Mouse (Mus musculus) midbrain, embryonic 11.5 days (tissue): ENCODE data around the gene Gm45337. TPM values are rescaled to one million over a fixed set of nuclear protein-coding genes. Genes with fewer than 3 reads are reported as not detected.
A peak's percentile ranks its signal among the peaks of the same experiment; 100 is the strongest.

Source experiments
- ATAC-seq: fragments of 200-750 bp; cut with Nextera tagmentation; 2 replicates; pipeline ENCODE4 v1.8.0; 2017; ENCODE audit warnings: moderate TSS enrichment, moderate library complexity; ENCODE audit not compliant: low FRiP score
- DNase-seq: peaks from one replicate; pipeline ENCODE4 v3.0.0; 2015; ENCODE audit warnings: low spot score; ENCODE audit errors: missing footprints
- H3K27ac ChIP-seq: fragments of 300-500 bp; sonication (generic); 2 replicates; pipeline ENCODE4 v1.5.1; 2014; ENCODE audit warnings: low read depth, low read length
- H3K27me3 ChIP-seq: fragments of 300-500 bp; sonication (generic); 2 replicates; pipeline ENCODE4 v1.6.1; 2014; ENCODE audit warnings: mild to moderate bottlenecking, low read length, moderate library complexity, mixed read lengths; ENCODE audit not compliant: control insufficient read depth, insufficient read depth
- H3K36me3 ChIP-seq: fragments of 300-500 bp; sonication (generic); 2 replicates; pipeline ENCODE4 v1.6.1; 2014; ENCODE audit warnings: mild to moderate bottlenecking, low read length, moderate library complexity, mixed read lengths; ENCODE audit not compliant: control insufficient read depth, insufficient read depth
- H3K4me1 ChIP-seq: fragments of 300-500 bp; sonication (generic); 2 replicates; pipeline ENCODE4 v1.6.1; 2014; ENCODE audit warnings: low read length; ENCODE audit not compliant: control insufficient read depth, insufficient read depth
- H3K4me2 ChIP-seq: fragments of 300-500 bp; sonication (generic); 2 replicates; pipeline ENCODE4 v1.6.1; 2014; ENCODE audit warnings: mild to moderate bottlenecking, moderate library complexity
- H3K4me3 ChIP-seq: fragments of 300-500 bp; sonication (generic); 2 replicates; pipeline ENCODE4 v1.5.1; 2014; ENCODE audit warnings: low read depth, low read length
- H3K9ac ChIP-seq: fragments of 300-500 bp; sonication (generic); 2 replicates; pipeline ENCODE4 v1.6.1; 2014; ENCODE audit warnings: low read length
- H3K9me3 ChIP-seq: fragments of 300-500 bp; sonication (generic); 2 replicates; pipeline ENCODE4 v1.6.1; 2016; ENCODE audit warnings: low read length; ENCODE audit not compliant: control insufficient read depth
- WGBS: fragments of 180-500 bp; shearing (Covaris S2); extraction: QIAGEN DNeasy Blood & Tissue Kit; methylation state at CpG from one replicate; pipeline ENCODE4 v1.1.7; 2014; 5-methylcytosine and 5-hydroxymethylcytosine counted together
- polyA plus RNA-seq: library from polyadenylated mRNA; unstranded; fragments of >200 nt; fragmentation: Nextera tagmentation; extraction: Ambion mirVana; gene quantifications from 2 replicates; pipeline ENCODE4 v1.2.1, GENCODE M21; 2014

Gene Gm45337
- polyA plus RNA-seq, 1 experiment from 2014 or later: not detected

GRCm38 (mm10) chr7:142094301-142095143 lies 49.9 kb downstream of the Gm45337 start:
- ATAC-seq: peak; percentile 51
- H3K4me3 ChIP-seq: peak overlapping the region; percentile 89
- H3K4me1 ChIP-seq: peaks cover 44% of the 10 kb centered on the region
- H3K27ac ChIP-seq: peak overlapping the region; percentile 50
- H3K36me3 ChIP-seq: no peaks in the 10 kb centered on the region
- peak; percentile 93 for DNase-seq
- WGBS: under 1% methylated on average over 89 of the region's 89 CpGs
- peaks cover 16% of the 10 kb centered on the region for H3K27me3 ChIP-seq
- H3K9me3 ChIP-seq: no peaks in the 10 kb centered on the region
- H3K9ac ChIP-seq: peak overlapping the region; percentile 88
- H3K4me2 ChIP-seq: peak overlapping the region; percentile 96

DNA sequence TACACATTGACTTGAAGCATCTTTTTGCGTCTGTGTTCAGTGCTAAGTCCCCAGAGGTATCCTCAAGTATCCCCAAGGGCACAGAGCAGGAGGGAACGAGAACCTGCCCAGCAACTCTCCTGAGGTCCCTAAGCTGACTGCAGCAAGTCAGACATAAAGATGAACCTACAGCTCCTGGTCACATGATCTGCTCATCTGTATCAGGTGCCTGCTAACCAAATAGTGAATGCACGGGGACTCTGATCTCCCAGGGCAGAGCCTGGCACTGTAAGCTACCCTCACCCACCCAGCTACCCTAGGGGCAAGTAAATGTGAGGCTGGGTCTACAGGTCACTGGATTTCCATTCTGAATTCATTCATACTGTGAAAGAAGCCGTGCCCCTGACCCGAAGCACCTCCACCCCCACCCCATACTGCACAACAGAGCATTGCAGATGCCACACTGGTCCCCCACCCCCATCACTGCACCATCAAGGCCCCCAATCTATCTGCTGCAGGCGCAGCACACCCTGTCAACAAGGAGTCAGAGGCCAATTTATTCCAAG lies 50.6 kb downstream of the Gm45337 start:
- no peak for ATAC-seq
- H3K36me3 ChIP-seq: no peaks in the 10 kb centered on the region
- peak overlapping the region; percentile 96 for H3K4me2 ChIP-seq
- peak overlapping the region; percentile 89 for H3K4me3 ChIP-seq
- H3K27me3 ChIP-seq: peaks cover 16% of the 10 kb centered on the region
- peak overlapping the region; percentile 88 for H3K9ac ChIP-seq
- WGBS: 26% methylated on average over 6 of the region's 6 CpGs
- DNase-seq: no peak
- H3K9me3 ChIP-seq: no peaks in the 10 kb centered on the region
- no peak overlapping the region for H3K27ac ChIP-seq
- H3K4me1 ChIP-seq: peaks cover 52% of the 10 kb centered on the region

Other genes starting within 250 kb of the Gm45337 start
- gene Tollip, start 226.1 kb downstream of the Gm45337 start, polyA plus RNA-seq: 55.5 and 56.4 TPM in 2 replicates
- gene Brsk2, start 194.9 kb downstream of the Gm45337 start, polyA plus RNA-seq: 9.9 and 11.4 TPM in 2 replicates
- 59.2 and 60.2 TPM in 2 replicates for gene Mob2, start 83.5 kb downstream of the Gm45337 start, polyA plus RNA-seq
- gene Dusp8, start 48.8 kb downstream of the Gm45337 start, polyA plus RNA-seq: 14.5 and 15.7 TPM in 2 replicates
- not detected in 2 replicates for gene Gm45618, start 23.9 kb downstream of the Gm45337 start, polyA plus RNA-seq
- gene Gm39115, start 8.6 kb downstream of the Gm45337 start, polyA plus RNA-seq: not detected in 2 replicates
- gene Gm29735, start 12.5 kb upstream of the Gm45337 start, polyA plus RNA-seq: not detected in 2 replicates
- gene Gm4553, start 21.1 kb upstream of the Gm45337 start, polyA plus RNA-seq: not detected in 2 replicates
- not detected in 2 replicates for gene Krtap5-2, start 31.4 kb upstream of the Gm45337 start, polyA plus RNA-seq
- not detected in 2 replicates for gene Gm10153, start 45.8 kb upstream of the Gm45337 start, polyA plus RNA-seq
- gene Krtap5-3, start 56.8 kb upstream of the Gm45337 start, polyA plus RNA-seq: not detected in 2 replicates
- not detected in 2 replicates for gene Gm7579, start 67.3 kb upstream of the Gm45337 start, polyA plus RNA-seq
- not detected in 2 replicates for gene Krtap5-5, start 85.4 kb upstream of the Gm45337 start, polyA plus RNA-seq
- not detected in 2 replicates for gene Gm40460, start 96.5 kb upstream of the Gm45337 start, polyA plus RNA-seq
- gene Gm2431, start 113.7 kb upstream of the Gm45337 start, polyA plus RNA-seq: not detected in 2 replicates
- not detected in 2 replicates for gene Gm4559, start 129.8 kb upstream of the Gm45337 start, polyA plus RNA-seq
- gene Krtap5-1, start 152.5 kb upstream of the Gm45337 start, polyA plus RNA-seq: not detected in 2 replicates
- gene Krtap5-4, start 158.9 kb upstream of the Gm45337 start, polyA plus RNA-seq: not detected in 2 replicates
- 0.18 and 0.40 TPM in 2 replicates for gene Ifitm10, start 229.1 kb upstream of the Gm45337 start, polyA plus RNA-seq
- gene Gm49369, start 238.1 kb upstream of the Gm45337 start, polyA plus RNA-seq: 0.79 and 0.93 TPM in 2 replicates
- gene Ctsd, start 243.4 kb upstream of the Gm45337 start, polyA plus RNA-seq: 166 and 169 TPM in 2 replicates